Mouse (Mus musculus) limb, embryonic 15.5 days (tissue): ENCODE results near the gene Cntn5. TPM values are rescaled to one million over a fixed set of nuclear protein-coding genes. Genes with fewer than 3 reads are reported as not detected.
"Not testable (repeated sequence)": the region's sequence is repeated elsewhere in the genome, so short reads cannot be mapped to it uniquely, and the experiment has no call there.

ENCODE experiments used
- ATAC-seq: fragments of 200-750 bp; cut with Nextera tagmentation; 2 replicates; pipeline ENCODE4 v1.8.0; 2017; ENCODE audit warnings: low read depth, moderate TSS enrichment; ENCODE audit not compliant: insufficient number of reproducible peaks, low FRiP score, low TSS enrichment
- H3K27ac ChIP-seq: fragments of 300-500 bp; sonication (generic); 2 replicates; pipeline ENCODE4 v1.5.1; 2015; ENCODE audit warnings: moderate library complexity, mild to moderate bottlenecking, inconsistent platforms
- H3K27me3 ChIP-seq: fragments of 300-500 bp; sonication (generic); 2 replicates; pipeline ENCODE4 v1.6.1; 2015; ENCODE audit warnings: inconsistent platforms
- H3K36me3 ChIP-seq: fragments of 300-500 bp; sonication (generic); 2 replicates; pipeline ENCODE4 v1.6.1; 2015; ENCODE audit warnings: inconsistent platforms
- H3K4me1 ChIP-seq: fragments of 300-500 bp; sonication (generic); 2 replicates; pipeline ENCODE4 v1.6.1; 2015; ENCODE audit warnings: inconsistent platforms
- H3K4me2 ChIP-seq: fragments of 300-500 bp; sonication (generic); 2 replicates; pipeline ENCODE4 v1.6.1; 2015; ENCODE audit warnings: mild to moderate bottlenecking, inconsistent platforms
- H3K4me3 ChIP-seq: fragments of 300-500 bp; sonication (generic); 2 replicates; pipeline ENCODE4 v1.5.1; 2015; ENCODE audit warnings: mild to moderate bottlenecking, inconsistent platforms
- H3K9ac ChIP-seq: fragments of 300-500 bp; sonication (generic); 2 replicates; pipeline ENCODE4 v1.6.1; 2015; ENCODE audit warnings: inconsistent platforms
- H3K9me3 ChIP-seq: fragments of 300-500 bp; sonication (generic); 2 replicates; pipeline ENCODE4 v1.6.1; 2016; ENCODE audit warnings: inconsistent platforms
- WGBS: fragments of 180-500 bp; shearing (Covaris S2); methylation state at CpG from one replicate; pipeline ENCODE4 v1.1.7; 2015; 5-methylcytosine and 5-hydroxymethylcytosine counted together
- polyA plus RNA-seq: library from polyadenylated mRNA; unstranded; fragments of >200 nt; fragmentation: Nextera tagmentation; extraction: Ambion mirVana; gene quantifications from 2 replicates; pipeline ENCODE4 v1.2.1, GENCODE M21; 2015

Cntn5 gene
- polyA plus RNA-seq, 1 experiment from 2014 or later: 1.4 TPM

GRCm38 (mm10) chr9:10645951-10646350 lies 258.6 kb downstream of the Cntn5 start:
- ATAC-seq: no peak
- no peak overlapping the region for H3K27ac ChIP-seq
- no peaks in the 10 kb centered on the region for H3K4me1 ChIP-seq
- H3K27me3 ChIP-seq: no peaks in the 10 kb centered on the region
- WGBS: 77% methylated on average over 5 of the region's 5 CpGs
- H3K9ac ChIP-seq: no peak overlapping the region
- no peaks in the 10 kb centered on the region for H3K9me3 ChIP-seq
- H3K4me2 ChIP-seq: no peak overlapping the region
- H3K4me3 ChIP-seq: no peak overlapping the region
- H3K36me3 ChIP-seq: no peaks in the 10 kb centered on the region

DNA sequence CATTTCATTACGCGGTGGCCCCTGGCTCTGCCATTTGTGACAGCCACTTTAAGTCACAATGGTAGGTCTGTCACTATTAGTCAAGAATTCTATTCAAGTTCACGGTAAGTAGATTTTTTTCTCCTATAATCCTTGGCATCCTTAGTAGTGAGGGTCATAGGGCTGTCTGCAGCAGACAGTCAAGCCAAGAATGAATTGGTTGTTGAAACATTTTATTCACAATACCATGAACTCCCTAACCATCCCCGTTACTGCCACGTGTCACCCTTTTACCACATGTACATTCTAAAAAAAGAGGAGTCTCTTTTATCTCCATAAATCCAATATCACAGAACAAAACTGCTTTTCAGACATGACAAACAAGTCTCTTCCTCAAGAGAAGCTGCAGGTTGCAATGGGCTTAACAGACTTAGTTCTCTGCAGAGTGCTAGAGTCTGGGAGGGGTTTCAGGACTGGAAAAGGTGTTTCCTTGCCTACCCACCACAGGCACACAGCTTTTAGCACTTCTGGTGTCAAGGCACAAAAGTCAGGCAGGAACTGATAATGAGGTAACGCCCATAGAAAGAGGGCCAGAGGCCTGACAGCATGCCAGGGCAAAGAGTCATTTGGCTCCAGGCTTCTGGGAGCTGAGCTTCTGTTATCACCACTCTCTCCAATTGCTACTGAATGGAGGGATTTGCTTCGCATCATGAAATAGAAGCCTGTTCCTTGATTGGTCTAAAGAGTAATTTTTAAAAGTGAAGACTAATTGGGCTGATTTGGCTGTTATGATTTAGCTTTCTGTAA lies 259.3 kb downstream of the Cntn5 start:
- ATAC-seq: no peak
- Histone ChIP-seq H3K4me3 (no peak overlapping the region), H3K4me1 (no peaks in the 10 kb centered on the region), H3K9ac (no peak overlapping the region), H3K27me3 (no peaks in the 10 kb centered on the region), H3K4me2 (no peak overlapping the region), H3K36me3 (no peaks in the 10 kb centered on the region), H3K9me3 (no peaks in the 10 kb centered on the region), H3K27ac (no peak overlapping the region)
- 67% methylated on average over 7 of the region's 7 CpGs for WGBS

- Histone ChIP-seq H3K36me3 (no peaks in the 10 kb centered on the region), H3K27ac (no peak overlapping the region), H3K27me3 (no peaks in the 10 kb centered on the region), H3K4me2 (no peak overlapping the region), H3K9me3 (no peaks in the 10 kb centered on the region), H3K4me3 (no peak overlapping the region), H3K9ac (no peak overlapping the region), H3K4me1 (no peaks in the 10 kb centered on the region)
- no peak for ATAC-seq
- 82% methylated on average over 5 of the region's 5 CpGs for WGBS
Measured at GRCm38 (mm10) chr9:10618036-10618435, 286.5 kb downstream of the Cntn5 start.

DNA sequence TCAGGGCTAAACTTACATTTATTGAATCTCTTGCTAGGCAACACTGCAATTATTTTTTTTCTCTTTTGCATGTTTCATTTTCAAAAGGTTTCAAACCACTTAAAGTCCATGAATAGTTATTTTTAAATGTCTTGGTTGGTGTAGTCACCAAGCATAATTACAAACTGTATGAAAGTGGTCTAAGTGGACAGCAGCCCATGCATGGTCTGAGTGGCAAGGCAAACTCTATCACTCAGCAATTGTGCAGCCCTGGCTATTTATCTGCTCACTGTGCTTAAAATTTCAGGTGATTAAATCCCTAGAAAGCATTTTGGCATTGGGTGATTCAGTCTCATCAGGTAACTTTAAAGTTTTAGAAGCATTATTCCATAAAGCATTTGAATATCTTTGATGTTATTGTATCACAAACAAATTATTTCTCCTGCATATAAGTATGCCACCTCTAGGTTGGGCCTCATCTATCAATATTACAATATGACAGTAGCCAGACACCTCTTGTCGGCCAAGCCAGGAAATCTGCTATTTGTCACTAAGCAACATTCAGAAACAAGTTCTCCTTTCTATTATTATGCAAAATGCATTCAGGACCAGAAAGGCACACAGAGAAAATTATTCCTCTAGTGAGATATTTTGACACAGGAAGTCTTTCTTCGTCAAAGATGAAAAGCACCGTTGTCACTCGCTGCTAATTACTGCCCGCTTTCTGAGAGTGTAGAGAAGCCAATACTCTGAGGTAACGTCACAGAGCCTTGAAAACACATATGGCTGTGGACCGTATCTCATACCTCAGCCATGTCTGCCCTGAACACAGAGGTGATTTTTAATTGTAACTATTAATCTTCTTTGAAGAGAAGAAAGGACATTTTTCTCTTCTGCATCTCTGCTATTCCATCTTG lies 329.0 kb downstream of the Cntn5 start:
- ATAC-seq: no peak
- Histone ChIP-seq H3K9me3 (no peaks in the 10 kb centered on the region), H3K4me1 (no peaks in the 10 kb centered on the region), H3K9ac (no peak overlapping the region), H3K27ac (no peak overlapping the region), H3K4me2 (no peak overlapping the region), H3K4me3 (no peak overlapping the region), H3K27me3 (no peaks in the 10 kb centered on the region), H3K36me3 (no peaks in the 10 kb centered on the region)
- WGBS: 85% methylated on average over 7 of the region's 7 CpGs

GRCm38 (mm10) chr9:10569830-10570229 lies 334.7 kb downstream of the Cntn5 start:
- Histone ChIP-seq H3K4me1 (no peaks in the 10 kb centered on the region), H3K27me3 (no peaks in the 10 kb centered on the region), H3K4me2 (no peak overlapping the region), H3K27ac (no peak overlapping the region), H3K36me3 (no peaks in the 10 kb centered on the region), H3K9me3 (no peaks in the 10 kb centered on the region), H3K9ac (no peak overlapping the region), H3K4me3 (no peak overlapping the region)
- no peak for ATAC-seq

DNA sequence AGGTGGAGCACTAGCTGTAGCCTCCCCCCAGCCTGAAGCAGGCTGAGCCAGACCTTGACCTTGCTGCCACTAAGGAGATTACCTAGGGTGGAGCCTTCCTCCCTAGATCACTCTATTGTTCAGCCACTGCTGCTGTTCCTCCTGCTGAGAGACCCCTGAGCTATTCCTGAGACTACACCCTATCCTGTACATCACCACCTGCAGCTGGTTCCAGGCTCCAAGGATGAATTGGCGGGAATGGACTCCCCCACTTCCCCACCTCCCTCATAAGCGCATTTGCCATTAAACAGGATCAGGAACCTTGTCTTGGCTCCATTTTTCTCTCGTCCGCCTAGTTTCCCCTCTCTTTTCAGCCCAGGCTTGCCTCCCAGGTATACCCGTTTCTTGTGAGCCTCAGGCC lies 363.7 kb downstream of the Cntn5 start:
- H3K27ac ChIP-seq, H3K4me1 ChIP-seq, ATAC-seq, H3K36me3 ChIP-seq, H3K9ac ChIP-seq, H3K4me2 ChIP-seq, H3K4me3 ChIP-seq, H3K27me3 ChIP-seq, H3K9me3 ChIP-seq: not testable (repeated sequence)
- WGBS: 55% methylated on average over 5 of the region's 5 CpGs

- no peak overlapping the region for H3K27ac ChIP-seq
- no peak overlapping the region for H3K9ac ChIP-seq
- no peak overlapping the region for H3K4me3 ChIP-seq
- no peaks in the 10 kb centered on the region for H3K4me1 ChIP-seq
- no peaks in the 10 kb centered on the region for H3K9me3 ChIP-seq
- no peaks in the 10 kb centered on the region for H3K27me3 ChIP-seq
- ATAC-seq: no peak
- 77% methylated on average over 5 of the region's 5 CpGs for WGBS
- no peak overlapping the region for H3K4me2 ChIP-seq
- H3K36me3 ChIP-seq: no peaks in the 10 kb centered on the region
Measured at GRCm38 (mm10) chr9:10532248-10532647, 372.3 kb downstream of the Cntn5 start.

GRCm38 (mm10) chr9:10531087-10531486 lies 373.5 kb downstream of the Cntn5 start:
- no peak overlapping the region for H3K4me2 ChIP-seq
- H3K27me3 ChIP-seq: no peaks in the 10 kb centered on the region
- WGBS: 77% methylated on average over 2 of the region's 2 CpGs
- no peak for ATAC-seq
- H3K9me3 ChIP-seq: no peaks in the 10 kb centered on the region
- no peak overlapping the region for H3K27ac ChIP-seq
- H3K36me3 ChIP-seq: no peaks in the 10 kb centered on the region
- H3K9ac ChIP-seq: no peak overlapping the region
- no peaks in the 10 kb centered on the region for H3K4me1 ChIP-seq
- H3K4me3 ChIP-seq: no peak overlapping the region

DNA sequence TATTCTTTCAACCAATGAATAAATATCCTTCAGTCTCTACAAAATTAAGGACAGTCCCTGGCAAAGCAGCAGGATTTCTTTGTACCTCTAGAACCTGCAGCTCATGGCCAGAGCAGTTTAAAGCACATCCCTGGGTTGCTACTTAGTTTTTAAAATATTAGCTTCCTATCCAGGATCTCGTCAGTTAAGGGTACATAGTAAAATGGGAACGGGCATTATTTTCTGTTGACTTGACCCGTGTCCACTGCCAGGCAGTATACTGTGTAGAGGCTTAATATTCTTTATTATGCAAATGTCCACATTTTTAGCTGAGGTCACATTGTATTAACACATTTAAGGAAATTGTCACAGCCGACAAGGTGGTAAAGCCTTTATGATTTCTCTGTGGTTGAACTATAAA lies 375.0 kb downstream of the Cntn5 start:
- no peak for ATAC-seq
- Histone ChIP-seq H3K4me3 (no peak overlapping the region), H3K36me3 (no peaks in the 10 kb centered on the region), H3K27me3 (no peaks in the 10 kb centered on the region), H3K9me3 (no peaks in the 10 kb centered on the region), H3K4me1 (no peaks in the 10 kb centered on the region), H3K27ac (no peak overlapping the region), H3K9ac (no peak overlapping the region), H3K4me2 (no peak overlapping the region)
- WGBS: 48% methylated on average over 4 of the region's 4 CpGs

DNA sequence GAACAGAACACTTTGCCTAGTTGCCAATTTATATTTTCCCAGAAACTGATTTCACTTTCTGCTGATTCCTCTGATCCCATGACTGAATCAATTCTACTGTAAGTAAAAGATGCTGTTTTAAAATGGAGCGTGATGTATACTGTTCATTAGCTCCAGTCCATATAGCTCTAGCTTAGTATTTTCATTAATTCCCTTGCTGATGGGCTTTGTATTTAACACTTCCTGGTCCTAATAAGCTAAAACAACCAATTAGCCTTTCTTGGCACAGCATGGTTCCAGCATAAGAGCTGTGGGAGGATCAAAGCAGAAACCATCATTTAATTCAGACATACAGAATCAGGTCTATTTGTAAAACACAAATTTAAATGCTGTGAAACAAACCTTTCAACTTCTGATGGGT lies 375.5 kb downstream of the Cntn5 start:
- Histone ChIP-seq H3K4me1 (no peaks in the 10 kb centered on the region), H3K4me3 (no peak overlapping the region), H3K27me3 (no peaks in the 10 kb centered on the region), H3K9me3 (no peaks in the 10 kb centered on the region), H3K36me3 (no peaks in the 10 kb centered on the region), H3K9ac (no peak overlapping the region), H3K27ac (no peak overlapping the region), H3K4me2 (no peak overlapping the region)
- ATAC-seq: no peak
- 52% methylated on average over 1 of the region's 1 CpGs for WGBS

DNA sequence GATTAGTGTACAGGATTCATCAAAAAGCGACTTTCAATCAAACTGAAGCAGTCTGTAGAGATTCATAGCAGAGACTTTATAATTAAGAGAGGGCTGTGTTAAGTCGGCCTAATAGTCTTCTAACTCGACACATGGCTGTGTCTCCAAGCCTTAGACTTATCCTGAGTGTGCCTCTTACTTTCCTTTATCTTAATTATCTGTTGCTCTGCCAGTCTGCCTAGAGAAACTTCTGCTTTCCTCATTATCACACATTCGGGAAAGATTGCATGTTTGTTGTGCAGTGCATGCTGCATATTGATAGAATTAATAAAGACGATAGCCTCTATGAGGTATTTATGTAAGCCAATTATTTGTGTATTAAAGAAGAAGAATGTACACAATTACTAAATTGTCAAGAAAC lies 375.9 kb downstream of the Cntn5 start:
- Histone ChIP-seq H3K27ac (no peak overlapping the region), H3K9ac (no peak overlapping the region)
- no peak for ATAC-seq

DNA sequence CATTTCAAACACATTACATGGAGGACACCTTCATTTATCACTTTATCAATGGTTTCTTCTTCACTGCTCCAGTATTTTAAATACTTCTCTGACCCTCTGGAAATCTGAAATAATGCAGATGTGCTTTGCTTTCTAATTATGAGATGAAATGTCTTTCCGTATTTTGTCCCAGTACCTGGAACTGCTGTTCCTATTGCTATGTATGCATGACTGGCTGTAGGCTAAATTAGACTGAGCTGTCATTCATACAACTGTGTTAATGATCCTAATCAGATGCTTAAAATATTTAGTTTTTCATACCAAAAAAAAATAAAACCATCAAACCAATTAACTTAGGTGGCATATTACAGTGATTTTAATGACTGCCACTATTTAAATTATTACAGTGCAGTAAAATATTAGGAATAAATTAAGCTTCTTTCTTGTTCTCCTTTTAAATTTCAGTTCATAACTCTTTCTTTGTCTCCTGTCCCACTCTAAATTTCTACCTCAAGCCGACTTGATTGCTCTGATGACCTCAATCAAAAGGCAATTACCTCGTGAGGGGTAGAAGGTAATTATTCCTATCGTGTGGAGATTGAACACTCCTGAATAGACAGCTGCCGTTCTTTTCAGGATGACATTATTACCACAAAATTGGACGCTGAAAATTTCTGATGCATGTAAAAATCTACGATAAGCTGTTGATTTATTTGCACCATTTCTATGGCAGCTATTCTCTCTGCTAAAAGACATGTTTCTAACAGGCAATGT lies 378.5 kb downstream of the Cntn5 start:
- Histone ChIP-seq H3K36me3 (no peaks in the 10 kb centered on the region), H3K4me3 (no peak overlapping the region), H3K9me3 (no peaks in the 10 kb centered on the region), H3K4me2 (no peak overlapping the region), H3K9ac (no peak overlapping the region), H3K4me1 (no peaks in the 10 kb centered on the region), H3K27ac (no peak overlapping the region), H3K27me3 (no peaks in the 10 kb centered on the region)
- 46% methylated on average over 7 of the region's 7 CpGs for WGBS
- ATAC-seq: no peak

More for the DNA sequence above, 375.9 kb downstream of the Cntn5 start:
- Histone ChIP-seq H3K4me1 (no peaks in the 10 kb centered on the region), H3K4me2 (no peak overlapping the region), H3K4me3 (no peak overlapping the region), H3K27me3 (no peaks in the 10 kb centered on the region), H3K36me3 (no peaks in the 10 kb centered on the region), H3K9me3 (no peaks in the 10 kb centered on the region)
- 48% methylated on average over 5 of the region's 5 CpGs for WGBS
